Mouse (Mus musculus) midbrain, postnatal 0 days (tissue): Measurements from ENCODE around the gene Dnaic1. TPM values are rescaled to one million over a fixed set of nuclear protein-coding genes. Genes with fewer than 3 reads are reported as not detected.

Source experiments
- ATAC-seq: fragments of 200-750 bp; cut with Nextera tagmentation; 2 replicates; pipeline ENCODE4 v1.8.0; 2017; ENCODE audit warnings: moderate number of reproducible peaks, mild to moderate bottlenecking, moderate TSS enrichment, moderate library complexity; ENCODE audit not compliant: low FRiP score
- DNase-seq: peaks from one replicate; pipeline ENCODE4 v3.0.0-alpha.2; 2015; ENCODE audit warnings: low spot score
- H3K27ac ChIP-seq: fragments of 300-500 bp; sonication (generic); 2 replicates; pipeline ENCODE4 v1.5.1; 2014; ENCODE audit warnings: low read depth, mild to moderate bottlenecking, low read length, mixed read lengths
- H3K27me3 ChIP-seq: fragments of 300-500 bp; sonication (generic); 2 replicates; pipeline ENCODE4 v1.6.1; 2014; ENCODE audit warnings: low read length, control low read depth, mixed read lengths; ENCODE audit not compliant: insufficient read depth
- H3K36me3 ChIP-seq: fragments of 300-500 bp; sonication (generic); 2 replicates; pipeline ENCODE4 v1.6.1; 2014; ENCODE audit warnings: low read length, control low read depth, mixed read lengths; ENCODE audit not compliant: insufficient read depth
- H3K4me1 ChIP-seq: fragments of 300-500 bp; sonication (generic); 2 replicates; pipeline ENCODE4 v1.6.1; 2014; ENCODE audit warnings: mild to moderate bottlenecking, control low read depth, antibody characterized with exemption, low read length, mixed read lengths; ENCODE audit not compliant: insufficient read depth
- H3K4me2 ChIP-seq: fragments of 300-500 bp; sonication (generic); 2 replicates; pipeline ENCODE4 v1.6.1; 2014; ENCODE audit warnings: low read depth, mild to moderate bottlenecking, low read length, mixed read lengths; ENCODE audit not compliant: poor library complexity, severe bottlenecking
- H3K4me3 ChIP-seq: fragments of 300-500 bp; sonication (generic); 2 replicates; pipeline ENCODE4 v1.5.1; 2014; ENCODE audit warnings: low read depth, mild to moderate bottlenecking, low read length, moderate library complexity
- H3K9ac ChIP-seq: fragments of 300-500 bp; sonication (generic); replicated peaks from 2 replicates; pipeline ENCODE4 v1.6.1; 2014; ENCODE audit warnings: mild to moderate bottlenecking, low read length, moderate library complexity, mixed read lengths; ENCODE audit not compliant: poor library complexity, severe bottlenecking
- H3K9me3 ChIP-seq: fragments of 300-500 bp; sonication (generic); 2 replicates; pipeline ENCODE4 v1.6.1; 2016; ENCODE audit warnings: low read length, control low read depth
- CTCF ChIP-seq: IDR thresholded peaks from 2 replicates; pipeline ENCODE4 v1.5.1; 2016; ENCODE audit warnings: antibody characterized with exemption, mild to moderate bottlenecking
- WGBS: fragments of 180-500 bp; shearing (Covaris S2); extraction: QIAGEN DNeasy Blood & Tissue Kit; methylation state at CpG from one replicate; pipeline ENCODE4 v1.1.7; 2014; 5-methylcytosine and 5-hydroxymethylcytosine counted together
- polyA plus RNA-seq: library from polyadenylated mRNA; unstranded; fragments of >200 nt; fragmentation: Nextera tagmentation; extraction: Ambion mirVana; gene quantifications from 2 replicates; pipeline ENCODE4 v1.2.1, GENCODE M21; 2015
- total RNA-seq: library from RNA; depleted of rRNA; stranded (reverse); fragments of >200 nt; gene quantifications from 2 replicates; pipeline ENCODE4 v1.2.3, GENCODE M21; 2014

Dnaic1 gene
- total and polyA plus RNA-seq, 2 experiments from 2014 or later, result 1.7 to 3.2 TPM

GRCm38 (mm10) chr4:41665009-41665675 lies 95.6 kb downstream of the Dnaic1 start:
- no peak overlapping the region for H3K27ac ChIP-seq
- H3K4me3 ChIP-seq, result no peak overlapping the region
- H3K9me3 ChIP-seq, result no peaks in the 10 kb centered on the region
- no peaks in the 10 kb centered on the region for H3K27me3 ChIP-seq
- peak overlapping the region; percentile 33; the same call in 1 of the 2 replicates for H3K9ac ChIP-seq
- DNase-seq (no peak), ATAC-seq (peak; percentile 32)
- no peak overlapping the region for H3K4me2 ChIP-seq
- H3K4me1 ChIP-seq, result no peaks in the 10 kb centered on the region
- no peak for TF ChIP-seq CTCF
- WGBS, result 7% methylated on average over 3 of the region's 8 CpGs
- H3K36me3 ChIP-seq, result peaks cover 4% of the 10 kb centered on the region

- Histone ChIP-seq H3K9me3 (no peaks in the 10 kb centered on the region), H3K36me3 (peaks cover 4% of the 10 kb centered on the region), H3K27me3 (no peaks in the 10 kb centered on the region), H3K4me3 (no peak overlapping the region), H3K4me1 (no peaks in the 10 kb centered on the region), H3K9ac (no peak overlapping the region), H3K27ac (no peak overlapping the region), H3K4me2 (no peak overlapping the region)
- DNase-seq, result no peak
- ATAC-seq, result no peak
- 84% methylated on average over 11 of the region's 11 CpGs for WGBS
- TF ChIP-seq CTCF, result no peak
Measured at GRCm38 (mm10) chr4:41666646-41667045, 97.1 kb downstream of the Dnaic1 start.

GRCm38 (mm10) chr4:41670836-41671235 lies 101.3 kb downstream of the Dnaic1 start:
- Histone ChIP-seq H3K4me1 (peaks cover 5% of the 10 kb centered on the region; the same call in 1 of the 2 replicates), H3K4me3 (no peak overlapping the region), H3K4me2 (no peak overlapping the region), H3K9ac (no peak overlapping the region), H3K27ac (no peak overlapping the region), H3K36me3 (no peaks in the 10 kb centered on the region; the same call in 1 of the 2 replicates), H3K27me3 (no peaks in the 10 kb centered on the region), H3K9me3 (no peaks in the 10 kb centered on the region)
- ATAC-seq, result no peak
- WGBS, result 86% methylated on average over 18 of the region's 18 CpGs
- no peak for DNase-seq
- no peak for TF ChIP-seq CTCF

GRCm38 (mm10) chr4:41671500-41671899 lies 101.9 kb downstream of the Dnaic1 start:
- WGBS, result 33% methylated on average over 5 of the region's 5 CpGs
- Histone ChIP-seq H3K9me3 (no peaks in the 10 kb centered on the region), H3K9ac (0 out of 2 replicates have a peak overlapping the region, but pooled peaks have one; percentile 4), H3K27ac (no peak overlapping the region), H3K27me3 (no peaks in the 10 kb centered on the region), H3K4me1 (peaks cover 6% of the 10 kb centered on the region; the same call in 1 of the 2 replicates), H3K36me3 (no peaks in the 10 kb centered on the region; the same call in 1 of the 2 replicates), H3K4me3 (no peak overlapping the region), H3K4me2 (no peak overlapping the region)
- ATAC-seq (no peak), DNase-seq (no peak)
- no peak for TF ChIP-seq CTCF

GRCm38 (mm10) chr4:41671963-41672480 lies 102.4 kb downstream of the Dnaic1 start:
- H3K4me1 ChIP-seq, result peaks cover 6% of the 10 kb centered on the region; the same call in 1 of the 2 replicates
- no peak overlapping the region for H3K4me3 ChIP-seq
- WGBS, result 10% methylated on average over 8 of the region's 8 CpGs
- ATAC-seq (no peak), DNase-seq (no peak)
- TF ChIP-seq CTCF, result no peak
- no peaks in the 10 kb centered on the region for H3K27me3 ChIP-seq
- 0 out of 2 replicates have a peak overlapping the region, but pooled peaks have one; percentile 29 for H3K9ac ChIP-seq
- H3K4me2 ChIP-seq, result no peak overlapping the region
- no peaks in the 10 kb centered on the region for H3K9me3 ChIP-seq
- no peaks in the 10 kb centered on the region; the same call in 1 of the 2 replicates for H3K36me3 ChIP-seq
- H3K27ac ChIP-seq, result no peak overlapping the region

GRCm38 (mm10) chr4:41672522-41672963 lies 103.0 kb downstream of the Dnaic1 start:
- ATAC-seq, result no peak
- 0 out of 2 replicates have a peak overlapping the region, but pooled peaks have one; percentile 29 for H3K9ac ChIP-seq
- no peaks in the 10 kb centered on the region for H3K27me3 ChIP-seq
- H3K4me2 ChIP-seq, result no peak overlapping the region
- H3K36me3 ChIP-seq, result no peaks in the 10 kb centered on the region; the same call in 1 of the 2 replicates
- WGBS, result 45% methylated on average over 8 of the region's 8 CpGs
- H3K4me3 ChIP-seq, result no peak overlapping the region
- no peak overlapping the region for H3K27ac ChIP-seq
- H3K9me3 ChIP-seq, result no peaks in the 10 kb centered on the region
- DNase-seq, result no peak
- no peak for TF ChIP-seq CTCF
- H3K4me1 ChIP-seq, result peaks cover 6% of the 10 kb centered on the region; the same call in 1 of the 2 replicates
